Mouse (Mus musculus) MEL (cell line): ENCODE measurements around the gene Ergic2.

Source experiments
- CHD2 ChIP-seq: IDR thresholded peaks from 2 replicates; pipeline ENCODE4 v1.6.1; 2011; ENCODE audit warnings: low read length, improper control_type of control experiment
- CTCF ChIP-seq, 3 experiments: IDR thresholded peaks in 2 of 3; conservative IDR thresholded peaks in 1 of 3; 2 replicates each; pipeline ENCODE4 v1.5.1; 2011 to 2012; ENCODE audit warnings: low read length in 3 of 3, low read depth in 2 of 3, mild to moderate bottlenecking in 2 of 3, improper control_type of control experiment in 1 of 3, inconsistent platforms in 1 of 3, mixed read lengths in 1 of 3, moderate library complexity in 1 of 3; ENCODE audit not compliant: control insufficient read depth in 1 of 3, insufficient read depth in 1 of 3, poor library complexity in 1 of 3, severe bottlenecking in 1 of 3
- POLR2A ChIP-seq, 2 experiments: IDR thresholded peaks; 2 replicates each; pipeline ENCODE4 v1.6.1; 2011 to 2012; ENCODE audit warnings: low read length in 2 of 2, mild to moderate bottlenecking in 2 of 2, control low read depth in 1 of 2, improper control_type of control experiment in 1 of 2, low read depth in 1 of 2, moderate library complexity in 1 of 2; ENCODE audit not compliant: control insufficient read depth in 1 of 2, insufficient read depth in 1 of 2, poor library complexity in 1 of 2
- SIN3A ChIP-seq: IDR thresholded peaks from 2 replicates; pipeline ENCODE4 v1.6.1; 2012; ENCODE audit warnings: low read length, improper control_type of control experiment, inconsistent platforms
- SMC3 ChIP-seq: IDR thresholded peaks from 2 replicates; pipeline ENCODE4 v1.6.1; 2011; ENCODE audit warnings: low read depth, low read length, improper control_type of control experiment
- USF1 ChIP-seq: IDR thresholded peaks from 2 replicates; pipeline ENCODE4 v1.6.1; 2014; ENCODE audit warnings: low read depth, mild to moderate bottlenecking, inconsistent platforms, low read length, improper control_type of control experiment, moderate library complexity
- ZC3H11A ChIP-seq: IDR thresholded peaks from 2 replicates; pipeline ENCODE4 v1.6.1; 2012; ENCODE audit warnings: low read depth, mild to moderate bottlenecking, inconsistent platforms, low read length, improper control_type of control experiment

GRCm38 (mm10) chr6:148132314-148132713 lies 79.9 kb downstream of the Ergic2 start:
- no peak for TF ChIP-seq SIN3A
- TF ChIP-seq CTCF (IDR thresholded peaks at IDR 0.05 in 2 of 3, conservative IDR thresholded peaks at IDR 0.05 in 1 of 3; ENCODE audit: control insufficient read depth in 1 of 3, insufficient read depth in 1 of 3, low read depth in 2 of 3, low read length in 3 of 3, poor library complexity in 1 of 3, severe bottlenecking in 1 of 3): no peak
- TF ChIP-seq SMC3: no peak
- no peak for TF ChIP-seq USF1
- no peak for TF ChIP-seq POLR2A (IDR thresholded peaks at IDR 0.05; ENCODE audit: control insufficient read depth in 1 of 2, insufficient read depth in 1 of 2, low read depth in 1 of 2, low read length in 2 of 2, poor library complexity in 1 of 2)
- no peak for TF ChIP-seq CHD2
- no peak for TF ChIP-seq ZC3H11A
